Mouse (Mus musculus): ENCODE measurements around the gene Tdpoz4. TPM values are rescaled to one million over a fixed set of nuclear protein-coding genes. Genes with fewer than 3 reads are reported as not detected.
"Not testable (repeated sequence)": the region's sequence is repeated elsewhere in the genome, so short reads cannot be mapped to it uniquely, and the experiment has no call there.

The Tdpoz4 gene
- not detected for total RNA-seq (2022)

DNA sequence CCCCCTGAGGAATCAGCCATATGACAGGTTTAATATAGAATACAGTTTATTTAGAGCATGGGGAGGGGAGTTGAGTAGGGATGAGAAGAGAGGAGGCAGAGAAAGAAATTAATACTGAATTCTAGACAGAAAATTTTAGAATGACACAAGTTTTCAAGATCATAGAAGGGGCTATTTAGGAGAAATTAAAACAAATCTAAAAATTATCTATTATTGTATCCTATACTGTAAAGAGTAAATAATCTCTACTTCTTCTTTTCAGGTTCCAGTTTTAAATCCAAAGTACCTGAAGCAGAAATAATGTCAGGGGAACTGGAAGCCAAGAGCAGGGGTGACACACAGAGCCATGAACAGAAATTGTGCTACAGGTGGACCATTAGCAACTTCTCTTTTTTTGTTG, at the start of gene Tdpoz4:
TSS of gene Tdpoz4 (plus strand) at position 301 of the 400 bp plus-strand sequence.
- DNase-seq (ENCODE audit: low spot score in 2 of 2) = not testable (repeated sequence)

GRCm38 (mm10) chr3:93754022-93754421, 42.2 kb upstream of the Tdpoz4 start:
- not testable (repeated sequence) for DNase-seq (ENCODE audit: low spot score in 2 of 2)

- not testable (repeated sequence) for DNase-seq (ENCODE audit: low spot score in 2 of 2)
Observed at GRCm38 (mm10) chr3:93772700-93773099, 23.5 kb upstream of the Tdpoz4 start, which contains the start of gene Gm5773. Gene Gm5773 (plus strand): TSS chr3:93773000.

- not testable (repeated sequence) for DNase-seq (ENCODE audit: low spot score in 2 of 2)
Observed at GRCm38 (mm10) chr3:93813341-93813740, 17.1 kb downstream of the Tdpoz4 start.

DNA sequence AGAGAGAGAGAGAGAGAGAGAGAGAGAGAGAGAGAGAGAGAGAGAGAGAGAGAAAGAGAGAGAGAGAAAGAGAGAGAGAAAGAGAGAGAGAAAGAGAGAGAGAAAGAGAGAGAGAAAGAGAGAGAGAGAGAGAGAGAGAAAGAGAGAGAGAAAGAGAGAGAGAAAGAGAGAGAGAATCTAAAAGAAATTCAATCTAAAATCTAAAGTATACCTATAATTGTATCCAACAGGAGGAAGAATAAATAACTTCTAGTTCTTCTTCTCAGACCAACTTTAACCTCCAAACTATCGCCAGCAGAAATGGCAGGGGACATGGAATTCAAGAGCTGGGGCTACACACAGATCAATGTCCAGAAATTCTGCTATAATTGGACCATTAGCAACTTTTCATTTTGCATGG, 29.5 kb downstream of the Tdpoz4 start, which contains the start of gene Tdpoz3:
TSS of gene Tdpoz3 (plus strand) at position 301 of the 400 bp plus-strand sequence.
- not testable (repeated sequence) for DNase-seq (ENCODE audit: low spot score in 2 of 2)

Other genes starting within 250 kb of the Tdpoz4 start
- 10 to 100 TPM; 16.5 to 34.3 (median 26.9) TPM for gene S100a10, start 241.3 kb upstream of the Tdpoz4 start, total RNA-seq (2022)
- not detected for gene Tdpoz2, start 143.7 kb upstream of the Tdpoz4 start, total RNA-seq (2022)
- gene Tdpoz1, start 120.1 kb upstream of the Tdpoz4 start, total RNA-seq (2022) = not detected
- not detected for gene Gm37596, start 103.3 kb upstream of the Tdpoz4 start, total RNA-seq (2022)
- gene Gm5773, start 23.4 kb upstream of the Tdpoz4 start, total RNA-seq (2022) = not detected
- not detected for gene Tdpoz3, start 29.6 kb downstream of the Tdpoz4 start, total RNA-seq (2022)
- gene Gm9117, start 147.1 kb downstream of the Tdpoz4 start, total RNA-seq (2022) = not detected
- gene Tdpoz5, start 164.9 kb downstream of the Tdpoz4 start, total RNA-seq (2022) = not detected

Measured in gastrocnemius, adult 8-10 months (tissue).